Mouse (Mus musculus) kidney, adult 2 months (tissue): Measurements from ENCODE around the gene Hoxa1. TPM values are rescaled to one million over a fixed set of nuclear protein-coding genes. Genes with fewer than 3 reads are reported as not detected.

Source experiments
- DNase-seq: peaks from one replicate; pipeline ENCODE4 v3.0.0; 2021
- H3K27ac ChIP-seq: fragments of 200-500 bp; 2 replicates; pipeline ENCODE4 v1.5.1; 2012; ENCODE audit warnings: low read depth, low read length, control low read depth, inconsistent platforms; ENCODE audit not compliant: insufficient read depth
- H3K27me3 ChIP-seq: fragments of 200-500 bp; replicated peaks from 2 replicates; pipeline ENCODE4 v1.6.1; 2012; ENCODE audit warnings: mild to moderate bottlenecking, moderate library complexity, low read length, inconsistent platforms; ENCODE audit not compliant: control insufficient read depth, insufficient read depth
- H3K36me3 ChIP-seq: fragments of 200-500 bp; 2 replicates; pipeline ENCODE4 v1.6.1; 2012; ENCODE audit warnings: mild to moderate bottlenecking, moderate library complexity, low read length, inconsistent platforms; ENCODE audit not compliant: control insufficient read depth, insufficient read depth
- H3K4me1 ChIP-seq: fragments of 200-500 bp; 2 replicates; pipeline ENCODE4 v1.6.1; 2011; ENCODE audit warnings: low read length; ENCODE audit not compliant: control insufficient read depth, insufficient read depth
- H3K4me3 ChIP-seq: fragments of 200-500 bp; 2 replicates; pipeline ENCODE4 v1.5.1; 2011; ENCODE audit warnings: mild to moderate bottlenecking, low read depth, low read length, control low read depth; ENCODE audit not compliant: insufficient read depth
- CTCF ChIP-seq: fragments of 200-500 bp; conservative IDR thresholded peaks from 2 replicates; pipeline ENCODE4 v1.5.1; 2011; ENCODE audit warnings: low read depth, mild to moderate bottlenecking, control low read depth, low read length, moderate library complexity, mixed read lengths; ENCODE audit not compliant: insufficient read depth, insufficient read length
- POLR2A ChIP-seq: fragments of 200-500 bp; IDR thresholded peaks from one replicate; pipeline ENCODE4 v1.6.1; 2011; ENCODE audit warnings: low read depth, low read length, control low read depth
- WGBS: fragments of 180-500 bp; shearing (Covaris S2); methylation state at CpG from one replicate; pipeline ENCODE4 v1.1.7; 2018; 5-methylcytosine and 5-hydroxymethylcytosine counted together
- polyA plus RNA-seq: library from polyadenylated mRNA; depleted of rRNA; stranded (reverse); fragments of >200 nt; gene quantifications from 2 replicates; pipeline ENCODE4 v1.2.3, GENCODE M21; 2012

Hoxa1 gene
- polyA plus RNA-seq, 1 experiment: 1.3 TPM

DNA sequence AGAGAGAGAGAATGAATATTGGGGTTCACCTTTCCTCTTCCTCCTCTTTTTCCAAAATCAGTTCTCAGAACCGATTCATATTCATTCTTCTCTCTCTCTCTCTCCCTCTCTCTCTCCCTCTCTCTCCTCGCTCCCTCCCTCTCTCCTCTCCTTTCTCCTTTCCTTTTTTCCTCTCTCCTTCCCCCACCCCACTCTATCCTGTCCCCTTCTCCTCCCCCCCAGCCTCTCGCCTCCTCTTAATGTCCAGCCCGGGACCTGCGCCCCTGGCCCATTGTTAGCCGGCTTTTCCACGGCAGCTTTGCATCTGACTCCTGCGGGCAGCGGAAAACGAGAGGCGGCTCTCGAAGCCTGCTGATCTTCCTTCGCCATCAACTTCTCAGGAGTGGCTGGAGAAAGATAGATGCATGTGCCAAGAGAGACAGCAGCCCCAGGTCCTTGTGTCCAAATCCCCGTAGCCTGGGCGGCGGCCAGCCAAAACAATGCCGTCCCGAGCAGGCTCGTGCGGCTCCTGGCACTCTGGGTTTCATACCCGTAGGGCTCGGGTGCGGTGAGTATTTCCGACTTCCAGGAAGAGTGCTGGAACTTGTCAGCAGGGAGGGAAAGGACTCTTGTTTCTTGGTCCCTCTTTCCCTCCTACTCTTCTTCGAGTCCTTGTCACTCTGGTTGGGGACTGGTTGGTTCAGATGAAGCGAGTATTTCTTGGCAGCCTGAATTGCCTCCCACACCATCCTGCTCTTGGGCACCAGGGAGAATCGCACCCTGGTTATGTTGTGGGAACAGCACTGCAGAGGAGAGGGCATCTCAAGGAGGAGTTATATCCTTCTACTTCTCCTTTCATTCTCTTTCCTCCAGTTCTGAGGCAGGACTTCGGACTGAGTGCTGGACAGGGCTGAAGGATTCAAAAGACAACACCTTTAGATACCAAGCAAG is 7.6 kb upstream of the Hoxa1 start:
- DNase-seq: peak; percentile 52
- Histone ChIP-seq H3K4me1 (0 out of 2 replicates have a peak, but pooled peaks cover 4% of the 10 kb centered on the region), H3K27ac (peak overlapping the region; percentile 24; the same call in 1 of the 2 replicates), H3K4me3 (peak overlapping the region; percentile 7), H3K36me3 (no peaks in the 10 kb centered on the region; the same call in 1 of the 2 replicates), H3K27me3 (no peaks in the 10 kb centered on the region)
- no peak for TF ChIP-seq POLR2A
- TF ChIP-seq CTCF: no peak
- 56% methylated on average over 28 of the region's 28 CpGs for WGBS

DNA sequence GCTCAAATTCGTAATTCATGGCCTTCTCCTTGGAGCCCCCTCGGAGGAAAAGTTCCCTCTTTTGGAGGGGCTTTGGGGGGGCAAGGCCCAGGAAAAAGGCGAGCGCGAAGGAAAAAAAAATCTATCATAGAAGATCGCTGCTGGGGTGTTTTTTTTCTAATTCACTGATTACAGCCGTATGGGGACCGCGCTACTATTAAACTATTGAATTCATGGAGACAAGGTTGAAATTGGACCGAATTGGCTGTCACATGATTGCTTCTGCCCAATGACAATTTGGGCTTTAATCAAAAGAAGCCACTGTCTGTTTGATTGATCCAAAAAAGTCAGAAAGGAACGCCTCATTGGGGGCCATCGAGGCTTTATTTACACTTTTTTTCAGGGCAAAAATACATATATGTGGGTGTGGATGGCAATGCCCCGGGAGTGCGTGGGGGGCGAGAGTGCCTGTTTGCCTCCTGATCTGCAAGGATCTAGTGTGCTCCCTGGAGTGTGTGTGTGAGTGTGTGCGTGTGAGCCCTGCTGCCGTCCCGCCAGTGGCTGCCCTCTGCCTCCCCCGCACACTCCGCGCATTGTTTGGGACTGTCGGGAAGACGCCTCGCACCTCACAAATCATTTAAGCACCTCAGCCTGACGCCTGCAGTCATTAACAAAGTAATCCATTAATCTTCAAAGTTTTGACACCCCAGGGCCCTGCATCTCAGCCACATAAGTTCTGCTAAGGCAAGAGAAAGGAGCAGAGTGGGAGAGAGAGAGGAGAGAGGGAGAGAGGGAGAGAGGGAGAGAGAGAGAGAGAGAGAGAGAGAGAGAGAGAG is 6.7 kb upstream of the Hoxa1 start, which contains the start of gene Hoxa2:
Hoxa2 (minus strand) TSS at position 206 of the 815 bp plus-strand sequence.
- H3K36me3 ChIP-seq: no peaks in the 10 kb centered on the region; the same call in 1 of the 2 replicates
- peaks cover 7% of the 10 kb centered on the region; the same call in 1 of the 2 replicates for H3K4me1 ChIP-seq
- no peak for DNase-seq
- H3K27me3 ChIP-seq: no peaks in the 10 kb centered on the region
- H3K27ac ChIP-seq: no peak within 1 kb of the TSS; the same call in 1 of the 2 replicates
- H3K4me3 ChIP-seq: peak within 1 kb of the TSS; percentile 43
- 26% methylated on average over 25 of the region's 25 CpGs for WGBS
- no peak for TF ChIP-seq CTCF

DNA sequence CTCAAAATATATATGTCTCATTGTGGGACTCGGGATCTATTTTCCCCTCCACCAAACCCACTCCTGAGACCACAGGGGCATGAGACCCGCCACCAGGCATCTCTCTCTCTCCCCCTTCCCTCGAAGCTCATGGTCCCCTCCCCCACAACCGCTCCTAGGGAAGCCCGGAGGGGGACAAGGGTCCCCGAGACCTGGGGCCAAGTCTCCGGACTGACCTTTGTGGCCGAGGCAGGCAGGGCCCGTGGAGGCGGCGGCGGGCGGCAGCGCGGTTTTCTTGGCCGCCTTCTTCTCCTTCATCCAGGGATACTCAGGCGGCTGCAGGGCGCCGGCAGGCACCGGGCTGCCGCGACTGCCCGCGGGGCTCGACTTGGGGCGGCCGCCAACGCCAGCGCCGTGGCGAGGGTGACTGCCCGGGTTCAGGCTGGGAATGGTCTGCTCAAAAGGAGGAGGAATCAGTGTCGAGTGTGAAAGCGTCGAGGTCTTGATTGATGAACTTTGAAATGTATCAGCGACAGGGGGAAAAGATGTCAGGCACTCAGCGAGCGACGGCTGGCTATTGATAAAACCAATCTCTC is 6.0 kb upstream of the Hoxa1 start:
- no peaks in the 10 kb centered on the region; the same call in 1 of the 2 replicates for H3K36me3 ChIP-seq
- 12% methylated on average over 39 of the region's 39 CpGs for WGBS
- TF ChIP-seq CTCF (no peak), POLR2A (no peak)
- peak overlapping the region; percentile 43 for H3K4me3 ChIP-seq
- DNase-seq: no peak
- no peaks in the 10 kb centered on the region for H3K27me3 ChIP-seq
- peaks cover 7% of the 10 kb centered on the region; the same call in 1 of the 2 replicates for H3K4me1 ChIP-seq
- H3K27ac ChIP-seq: no peak overlapping the region; the same call in 1 of the 2 replicates

DNA sequence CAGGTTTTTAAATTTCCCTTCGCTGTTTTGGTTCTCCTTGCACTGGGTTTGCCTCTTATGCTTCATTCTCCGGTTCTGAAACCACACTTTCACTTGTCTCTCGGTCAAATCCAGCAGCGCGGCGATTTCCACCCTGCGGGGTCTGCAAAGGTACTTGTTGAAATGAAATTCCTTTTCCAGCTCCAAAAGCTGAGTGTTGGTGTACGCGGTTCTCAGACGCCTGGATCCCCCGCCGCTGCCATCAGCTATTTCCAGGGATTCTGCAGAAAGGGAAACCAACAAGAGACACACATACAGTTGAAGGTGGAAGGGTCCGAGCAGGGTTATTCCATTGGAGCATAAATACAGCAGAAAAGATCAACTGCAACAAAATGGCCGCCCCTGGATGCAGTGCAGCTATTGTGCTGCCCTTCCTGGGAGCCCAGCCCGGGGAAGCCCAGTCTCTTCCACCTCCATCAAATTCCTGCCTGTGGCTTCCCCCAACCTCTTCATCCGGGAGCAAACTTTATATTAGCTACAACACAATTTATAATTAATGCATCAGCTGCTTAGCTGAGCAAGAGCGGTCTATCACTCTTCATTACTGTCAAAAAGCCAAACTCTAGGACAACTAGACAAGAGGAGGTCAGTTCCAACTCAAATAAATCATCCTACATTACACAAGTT is 5.4 kb upstream of the Hoxa1 start:
- H3K27ac ChIP-seq: no peak overlapping the region
- whole genome bisulfite sequencing: 68% methylated on average over 17 of the region's 17 CpGs

DNA sequence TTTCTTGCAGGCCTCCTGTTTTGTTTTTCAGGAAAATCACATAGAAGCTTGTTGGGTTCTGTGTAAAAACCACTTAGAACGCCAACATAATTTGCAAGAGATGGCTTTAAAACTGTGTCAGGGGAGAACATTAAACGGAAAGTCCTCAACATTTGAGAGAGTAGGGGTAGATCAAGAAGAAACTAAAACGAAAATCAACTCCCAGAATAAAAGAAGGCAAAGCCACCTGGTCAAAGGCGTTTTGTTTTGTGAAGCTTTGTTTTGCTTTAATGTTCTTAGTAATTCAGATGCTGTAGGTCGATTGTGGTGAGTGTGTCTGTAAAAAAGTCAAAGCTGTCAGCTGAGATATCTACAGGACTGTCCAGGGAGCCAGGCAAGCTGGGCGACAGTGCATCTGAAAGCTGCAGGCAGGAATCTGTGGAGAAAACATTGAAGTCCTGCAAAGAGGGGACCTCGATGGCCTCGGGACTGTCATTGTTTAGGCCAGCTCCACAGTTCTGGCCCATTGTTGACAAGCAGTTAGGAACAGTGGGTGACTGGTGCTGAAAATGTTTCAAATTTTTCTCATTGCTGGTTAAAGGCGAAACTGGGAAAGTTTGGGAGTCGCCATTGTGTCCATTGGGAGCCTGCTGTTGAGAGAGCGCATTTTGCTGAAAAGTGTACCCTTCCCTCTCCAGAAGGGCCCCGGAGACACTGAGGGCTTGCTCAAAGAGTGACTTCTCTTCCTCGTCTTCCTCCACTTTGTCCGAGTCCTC is 4.7 kb upstream of the Hoxa1 start:
- Histone ChIP-seq H3K4me1 (peaks cover 7% of the 10 kb centered on the region; the same call in 1 of the 2 replicates), H3K27me3 (no peaks in the 10 kb centered on the region), H3K4me3 (no peak overlapping the region), H3K36me3 (no peaks in the 10 kb centered on the region; the same call in 1 of the 2 replicates), H3K27ac (no peak overlapping the region)
- 79% methylated on average over 14 of the region's 14 CpGs for WGBS
- TF ChIP-seq POLR2A (no peak), CTCF (no peak)
- DNase-seq: no peak

More for the DNA sequence above, 5.4 kb upstream of the Hoxa1 start:
- TF ChIP-seq POLR2A: no peak
- TF ChIP-seq CTCF: no peak
- no peak for DNase-seq
- H3K4me3 ChIP-seq: no peak overlapping the region
- H3K4me1 ChIP-seq: peaks cover 7% of the 10 kb centered on the region; the same call in 1 of the 2 replicates
- no peaks in the 10 kb centered on the region; the same call in 1 of the 2 replicates for H3K36me3 ChIP-seq
- no peaks in the 10 kb centered on the region for H3K27me3 ChIP-seq

DNA sequence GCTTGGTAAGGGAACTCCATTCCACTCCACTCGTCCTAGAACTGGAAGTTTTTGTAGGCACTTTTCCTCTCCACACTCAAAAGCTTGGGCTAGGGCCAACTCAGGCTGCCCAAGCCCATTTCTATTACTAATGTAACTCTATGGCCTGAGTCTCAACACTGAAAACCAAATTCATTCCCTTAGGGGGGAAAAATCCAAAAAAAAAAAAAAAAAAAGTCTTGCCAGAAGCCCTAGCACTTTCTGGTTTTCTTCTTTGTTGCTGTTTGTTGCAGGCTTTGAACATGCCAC is 3.9 kb upstream of the Hoxa1 start:
- no peak for TF ChIP-seq POLR2A
- no peak for TF ChIP-seq CTCF
- H3K27ac ChIP-seq: no peak overlapping the region
- DNase-seq: no peak

More for the DNA sequence above, 3.9 kb upstream of the Hoxa1 start:
- WGBS: 39% methylated on average over 1 of the region's 1 CpGs
- no peak overlapping the region for H3K4me3 ChIP-seq
- peaks cover 7% of the 10 kb centered on the region; the same call in 1 of the 2 replicates for H3K4me1 ChIP-seq
- H3K27me3 ChIP-seq: no peaks in the 10 kb centered on the region
- H3K36me3 ChIP-seq: no peaks in the 10 kb centered on the region
